Mouse (Mus musculus): ENCODE data around the gene Cacng4.

DNA sequence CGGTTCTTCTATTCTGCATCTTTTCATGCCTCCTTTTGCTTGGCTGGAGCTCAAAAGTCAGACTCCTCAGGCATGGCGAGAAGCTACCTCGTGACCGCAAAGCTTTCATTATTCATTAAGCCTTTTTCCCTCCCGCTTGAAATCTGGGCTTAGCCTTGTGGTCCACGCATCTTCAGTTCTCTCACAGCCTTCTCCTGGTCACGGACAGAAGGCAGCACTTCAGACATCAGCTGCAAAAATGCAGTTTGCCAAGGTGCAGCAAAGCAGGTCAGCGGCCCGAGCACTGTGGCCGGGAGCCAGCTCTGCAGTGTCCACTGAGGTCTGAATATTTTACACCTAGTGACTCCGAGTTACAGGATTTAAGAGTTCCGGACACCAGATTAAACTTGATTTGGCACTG, 27.4 kb downstream of the Cacng4 start:
- TF ChIP-seq MAFK (IDR thresholded peaks at IDR 0.05; ENCODE audit: insufficient read depth, low read depth, low read length) (no peak), ZNF384 (IDR thresholded peaks at IDR 0.05; ENCODE audit: low read depth, low read length) (no peak), HCFC1 (IDR thresholded peaks at IDR 0.05; ENCODE audit: borderline replicate concordance, insufficient read depth, low read length) (no peak), ZC3H11A (IDR thresholded peaks at IDR 0.05; ENCODE audit: borderline replicate concordance, low read depth, low read length) (no peak)

Data from ES-E14 (cell line).